Mouse (Mus musculus) intestine, postnatal 0 days (tissue): Measurements from ENCODE around the gene Thrsp. TPM values are rescaled to one million over a fixed set of nuclear protein-coding genes. Genes with fewer than 3 reads are reported as not detected.
"Not testable (repeated sequence)": the region's sequence is repeated elsewhere in the genome, so short reads cannot be mapped to it uniquely, and the experiment has no call there.

Source experiments
- ATAC-seq: fragments of 200-750 bp; cut with Nextera tagmentation; 2 replicates; pipeline ENCODE4 v1.8.0; 2017; ENCODE audit warnings: mild to moderate bottlenecking, moderate TSS enrichment, moderate library complexity
- H3K27ac ChIP-seq: fragments of 300-500 bp; sonication (generic); 2 replicates; pipeline ENCODE4 v1.5.1; 2014; ENCODE audit warnings: mild to moderate bottlenecking, low read depth, low read length, moderate library complexity
- H3K27me3 ChIP-seq: fragments of 300-500 bp; sonication (generic); replicated peaks from 2 replicates; pipeline ENCODE4 v1.6.1; 2014; ENCODE audit warnings: low read length, mixed read lengths; ENCODE audit not compliant: control insufficient read depth, insufficient read depth
- H3K36me3 ChIP-seq: fragments of 300-500 bp; sonication (generic); 2 replicates; pipeline ENCODE4 v1.6.1; 2014; ENCODE audit warnings: mild to moderate bottlenecking, moderate library complexity; ENCODE audit not compliant: control insufficient read depth, insufficient read depth
- H3K4me1 ChIP-seq: fragments of 300-500 bp; sonication (generic); replicated peaks from 2 replicates; pipeline ENCODE4 v1.6.1; 2014; ENCODE audit warnings: antibody characterized with exemption, low read length, mixed read lengths; ENCODE audit not compliant: control insufficient read depth, insufficient read depth
- H3K4me2 ChIP-seq: fragments of 300-500 bp; sonication (generic); replicated peaks from 2 replicates; pipeline ENCODE4 v1.6.1; 2014; ENCODE audit warnings: low read depth, mild to moderate bottlenecking, moderate library complexity
- H3K4me3 ChIP-seq: fragments of 300-500 bp; sonication (generic); 2 replicates; pipeline ENCODE4 v1.5.1; 2014; ENCODE audit warnings: low read depth, low read length
- H3K9ac ChIP-seq: fragments of 300-500 bp; sonication (generic); 2 replicates; pipeline ENCODE4 v1.6.1; 2014; ENCODE audit warnings: mild to moderate bottlenecking, low read depth, low read length
- H3K9me3 ChIP-seq: fragments of 300-500 bp; sonication (generic); 2 replicates; pipeline ENCODE4 v1.6.1; 2016; ENCODE audit warnings: mixed run types; ENCODE audit not compliant: control insufficient read depth
- CTCF ChIP-seq: sonication (generic); IDR thresholded peaks from 2 replicates; pipeline ENCODE4 v1.5.1; 2016; ENCODE audit warnings: low read depth, mild to moderate bottlenecking, control low read depth, antibody characterized with exemption, moderate library complexity
- WGBS: fragments of 180-500 bp; shearing (Covaris S2); extraction: QIAGEN DNeasy Blood & Tissue Kit; methylation state at CpG from one replicate; pipeline ENCODE4 v1.1.7; 2014; 5-methylcytosine and 5-hydroxymethylcytosine counted together
- polyA plus RNA-seq: library from polyadenylated mRNA; unstranded; fragments of >200 nt; fragmentation: Nextera tagmentation; extraction: Ambion mirVana; gene quantifications from 2 replicates; pipeline ENCODE4 v1.2.1, GENCODE M21; 2015

Gene Thrsp
- polyA plus RNA-seq: 1.6 and 2.4 TPM in 2 replicates

GRCm38 (mm10) chr7:97416906-97417777, at the start of gene Thrsp:
Gene Thrsp, minus strand, starts transcription at chr7:97417730.
- ATAC-seq: no peak

GRCm38 (mm10) chr7:97455577-97455976, 38.0 kb upstream of the Thrsp start:
- no peaks in the 10 kb centered on the region for H3K27me3 ChIP-seq
- no peak for TF ChIP-seq CTCF
- no peak for ATAC-seq
- H3K9me3 ChIP-seq: no peaks in the 10 kb centered on the region
- no peaks in the 10 kb centered on the region for H3K36me3 ChIP-seq
- no peak overlapping the region; the same call in 1 of the 2 replicates for H3K27ac ChIP-seq
- WGBS: 68% methylated on average over 3 of the region's 3 CpGs
- H3K4me1 ChIP-seq: no peaks in the 10 kb centered on the region
- H3K4me3 ChIP-seq: no peak overlapping the region
- H3K4me2 ChIP-seq: no peak overlapping the region
- H3K9ac ChIP-seq: no peak overlapping the region

More at GRCm38 (mm10) chr7:97416906-97417777, at the start of gene Thrsp:
- no peak within 1 kb of the TSS for H3K4me3 ChIP-seq
- no peaks in the 10 kb centered on the region for H3K36me3 ChIP-seq
- no peak within 1 kb of the TSS for H3K27ac ChIP-seq
- no peaks in the 10 kb centered on the region for H3K9me3 ChIP-seq
- no peaks in the 10 kb centered on the region for H3K4me1 ChIP-seq
- H3K9ac ChIP-seq: no peak within 1 kb of the TSS
- WGBS: 79% methylated on average over 25 of the region's 25 CpGs
- H3K4me2 ChIP-seq: no peak within 1 kb of the TSS
- no peak for TF ChIP-seq CTCF
- H3K27me3 ChIP-seq: no peaks in the 10 kb centered on the region

GRCm38 (mm10) chr7:97454795-97455194, 37.3 kb upstream of the Thrsp start:
- Histone ChIP-seq H3K4me1 (no peaks in the 10 kb centered on the region), H3K27me3 (no peaks in the 10 kb centered on the region), H3K4me3 (no peak overlapping the region), H3K27ac (peak overlapping the region; percentile 22; the same call in 1 of the 2 replicates), H3K36me3 (no peaks in the 10 kb centered on the region), H3K9me3 (no peaks in the 10 kb centered on the region), H3K4me2 (no peak overlapping the region), H3K9ac (no peak overlapping the region)
- WGBS: 62% methylated on average over 10 of the region's 10 CpGs
- TF ChIP-seq CTCF: no peak
- peak; percentile 92 for ATAC-seq

DNA sequence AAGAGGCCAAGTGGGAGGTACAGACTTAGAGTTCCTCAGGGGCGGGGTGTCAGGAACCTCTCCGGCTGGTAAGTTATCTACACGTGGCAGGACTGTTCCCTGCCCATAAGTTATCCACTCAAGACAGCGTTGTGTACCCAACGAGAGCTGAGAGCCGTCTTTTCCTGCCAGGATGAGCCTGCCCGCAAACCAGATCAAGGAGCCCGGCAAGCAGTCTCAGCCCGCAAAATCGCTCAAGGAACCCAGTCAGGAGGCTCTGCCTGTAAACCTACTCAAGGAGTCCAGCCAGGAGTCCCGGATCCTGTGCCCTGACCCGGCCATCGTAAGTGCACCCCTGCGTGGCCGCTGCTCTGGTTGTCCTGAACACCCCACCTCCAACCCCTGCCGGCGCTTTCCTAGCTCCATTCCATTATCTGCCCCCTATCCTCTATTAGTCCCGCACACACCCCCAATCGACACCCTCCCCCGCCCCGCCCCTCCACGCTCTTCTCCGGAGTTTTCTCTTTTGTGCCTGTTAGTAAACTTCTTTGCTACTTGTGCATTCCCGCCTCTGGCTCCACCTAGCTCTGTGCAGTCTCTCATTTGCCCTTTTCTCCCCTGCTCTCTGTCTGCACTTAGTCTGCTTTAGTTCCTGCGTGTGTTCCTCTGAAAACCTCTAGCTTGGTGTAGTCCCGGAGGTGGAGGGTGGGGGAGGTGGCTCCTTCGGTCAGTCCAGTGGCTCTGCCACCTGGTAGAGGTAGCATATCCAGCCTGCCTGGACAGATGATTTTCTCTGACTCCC, 35.8 kb upstream of the Thrsp start:
- no peak overlapping the region; the same call in 1 of the 2 replicates for H3K27ac ChIP-seq
- no peak for TF ChIP-seq CTCF
- 3% methylated on average over 27 of the region's 27 CpGs for whole genome bisulfite sequencing
- no peaks in the 10 kb centered on the region for H3K36me3 ChIP-seq
- H3K4me3 ChIP-seq: peak overlapping the region; percentile 49
- no peaks in the 10 kb centered on the region for H3K27me3 ChIP-seq
- H3K9me3 ChIP-seq: no peaks in the 10 kb centered on the region
- peak overlapping the region; percentile 93 for H3K4me2 ChIP-seq
- H3K9ac ChIP-seq: peak overlapping the region; percentile 34; the same call in 1 of the 2 replicates
- H3K4me1 ChIP-seq: no peaks in the 10 kb centered on the region
- ATAC-seq: peak; percentile 39

DNA sequence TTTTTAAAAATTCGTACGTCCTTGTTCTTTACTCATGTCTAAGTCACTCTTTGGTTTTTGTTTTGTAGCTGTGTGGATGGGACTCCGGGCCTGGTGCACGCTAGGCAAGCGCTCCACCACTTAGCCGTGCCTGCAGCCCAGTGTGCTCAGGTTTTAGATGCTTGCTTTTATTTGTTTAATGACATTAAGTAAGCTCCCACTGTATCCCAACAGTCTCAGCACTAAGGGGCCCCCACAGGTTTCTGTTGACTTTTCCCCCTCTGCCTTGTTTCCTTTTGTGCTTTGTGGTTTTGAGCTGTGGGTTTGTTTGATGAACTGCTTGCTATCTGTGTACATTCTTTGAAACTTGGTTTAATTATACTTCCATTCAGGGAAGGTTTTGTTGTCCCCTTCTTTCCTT, 34.7 kb upstream of the Thrsp start:
- no peak overlapping the region for H3K4me3 ChIP-seq
- H3K27ac ChIP-seq: no peak overlapping the region
- WGBS: 80% methylated on average over 6 of the region's 6 CpGs
- H3K9ac ChIP-seq: no peak overlapping the region
- H3K27me3 ChIP-seq: no peaks in the 10 kb centered on the region
- H3K4me2 ChIP-seq: no peak overlapping the region
- TF ChIP-seq CTCF: no peak
- H3K9me3 ChIP-seq: no peaks in the 10 kb centered on the region
- H3K4me1 ChIP-seq: peaks cover 2% of the 10 kb centered on the region; the same call in 1 of the 2 replicates
- H3K36me3 ChIP-seq: no peaks in the 10 kb centered on the region
- no peak for ATAC-seq

DNA sequence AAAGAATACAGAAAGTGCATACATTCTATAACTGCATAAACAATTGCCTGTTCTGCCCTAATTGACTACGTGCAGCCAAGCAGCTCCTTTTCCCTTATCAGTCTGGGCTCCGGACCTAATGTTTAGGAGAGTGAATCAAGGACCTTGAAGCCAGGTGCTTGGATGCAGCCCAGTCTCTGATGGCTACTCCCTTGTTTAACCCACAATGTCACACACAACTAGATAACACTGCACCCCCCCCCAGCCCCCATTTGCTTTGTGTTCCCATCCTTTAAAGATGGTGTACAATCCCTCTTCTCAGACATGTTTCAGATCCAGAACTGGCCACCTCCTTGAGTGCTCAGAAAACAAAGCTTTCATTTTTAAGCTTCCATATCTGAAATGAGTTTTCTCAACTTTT, 33.5 kb upstream of the Thrsp start, which contains the start of gene Kctd14:
Gene Kctd14 (plus strand): TSS at position 301 of the 400 bp plus-strand sequence.
- H3K27me3 ChIP-seq, H3K36me3 ChIP-seq, H3K9ac ChIP-seq, H3K27ac ChIP-seq, ATAC-seq, H3K9me3 ChIP-seq, H3K4me2 ChIP-seq, H3K4me3 ChIP-seq, H3K4me1 ChIP-seq: not testable (repeated sequence)
- WGBS: 50% methylated on average over 2 of the region's 2 CpGs
